Mouse (Mus musculus) ovary, postnatal 14 days (tissue): Measurements from ENCODE around the gene Oxct1.

Source experiments
- DNase-seq: peaks from one replicate; pipeline ENCODE4 v3.0.0; 2022; ENCODE audit warnings: low spot score

Oxct1 gene

DNA sequence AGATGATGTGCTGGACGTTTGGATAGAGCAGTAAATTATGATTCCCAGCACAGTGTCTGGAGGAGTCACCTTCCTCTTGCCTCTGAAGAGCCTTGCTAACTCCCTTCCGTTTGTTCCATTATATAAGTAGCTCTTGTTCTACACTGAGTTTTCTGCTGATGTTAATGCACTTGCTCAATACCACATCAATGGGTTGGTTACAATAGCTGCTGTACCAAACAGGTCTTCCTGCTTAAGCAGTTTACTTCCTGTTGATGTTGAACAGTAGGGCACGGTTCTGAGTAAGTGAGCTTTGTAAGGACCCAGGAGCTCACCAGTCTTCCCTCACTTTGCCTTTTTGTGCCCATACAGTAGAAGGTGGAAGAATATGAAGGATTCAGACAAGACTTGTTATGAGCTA, 98.5 kb downstream of the Oxct1 start:
- no peak for DNase-seq

DNA sequence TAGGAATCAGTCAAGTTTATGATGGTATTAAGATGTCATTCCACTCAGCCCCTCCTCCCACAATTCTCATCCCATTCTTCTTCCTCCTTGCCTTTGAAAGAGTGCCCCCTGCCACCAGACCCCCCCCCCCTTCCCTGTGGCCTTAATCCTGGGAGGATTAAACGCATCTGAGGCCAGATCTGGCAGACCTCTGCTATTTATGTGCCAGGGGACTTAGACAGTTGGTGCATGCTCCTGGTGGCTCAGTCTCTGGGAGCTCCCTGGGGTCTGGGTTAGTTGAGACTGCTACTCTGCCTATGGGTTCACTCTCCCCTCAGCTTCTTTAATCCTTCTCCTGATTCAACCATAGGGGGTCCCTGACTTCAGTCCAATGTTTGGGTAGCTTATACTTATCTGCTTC, 112.3 kb downstream of the Oxct1 start:
- DNase-seq: no peak

DNA sequence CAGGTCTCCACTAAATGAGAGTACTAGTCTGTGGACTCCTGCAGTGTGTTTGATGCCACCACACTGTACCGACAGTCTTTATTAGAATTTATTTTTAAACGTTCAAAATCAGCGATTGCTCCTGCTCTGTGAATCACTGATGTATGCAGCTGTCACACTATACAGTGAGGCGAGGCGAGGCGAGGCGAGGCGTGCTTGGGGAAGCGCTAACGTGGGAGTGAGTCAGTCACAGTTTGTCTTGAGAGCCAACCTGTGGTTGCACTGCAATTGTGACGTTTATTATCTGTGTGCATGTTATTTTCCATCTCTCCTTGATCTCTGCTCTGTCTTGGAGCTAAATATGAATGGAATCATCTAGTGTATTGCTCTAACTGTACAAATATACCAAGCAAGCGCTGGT, 113.3 kb downstream of the Oxct1 start:
- no peak for DNase-seq

DNA sequence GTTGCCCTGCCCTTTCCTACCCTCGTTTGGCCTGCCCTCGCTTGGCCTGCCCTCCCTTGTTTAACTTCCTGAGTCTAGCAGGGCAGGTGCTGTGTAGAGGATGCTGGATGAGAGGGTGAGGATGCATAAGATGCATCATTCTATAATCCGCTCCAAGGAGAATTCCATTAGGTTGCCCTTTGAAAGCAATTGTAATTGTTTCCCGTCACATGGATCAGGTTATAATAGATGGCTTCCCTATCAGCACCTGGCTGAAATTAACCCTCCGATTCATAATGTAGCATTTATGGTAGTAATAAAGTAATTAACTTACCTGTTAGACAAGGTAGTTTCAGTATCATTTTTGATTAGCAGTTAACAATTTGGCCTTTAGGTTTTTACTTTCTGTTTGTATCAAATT, 119.2 kb downstream of the Oxct1 start:
- no peak for DNase-seq

DNA sequence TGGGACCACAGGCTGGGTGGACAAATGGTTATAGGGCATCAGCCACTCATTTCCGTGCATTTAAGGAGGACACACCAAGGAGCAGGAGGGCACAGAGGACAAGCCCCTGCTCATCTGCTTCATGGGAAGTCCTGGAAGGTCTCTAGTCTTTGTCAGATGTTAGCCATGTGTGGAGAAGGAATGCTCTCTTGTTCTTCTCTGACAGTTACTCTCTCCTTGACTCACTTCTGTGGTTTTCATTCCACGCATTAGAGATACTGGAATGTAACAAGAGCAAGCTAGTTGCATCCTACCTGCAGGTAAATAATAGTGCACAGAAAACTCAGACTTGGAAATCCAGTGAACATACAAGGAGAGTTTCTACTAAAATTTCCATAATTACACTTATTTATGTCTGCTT, 121.5 kb downstream of the Oxct1 start:
- no peak for DNase-seq

DNA sequence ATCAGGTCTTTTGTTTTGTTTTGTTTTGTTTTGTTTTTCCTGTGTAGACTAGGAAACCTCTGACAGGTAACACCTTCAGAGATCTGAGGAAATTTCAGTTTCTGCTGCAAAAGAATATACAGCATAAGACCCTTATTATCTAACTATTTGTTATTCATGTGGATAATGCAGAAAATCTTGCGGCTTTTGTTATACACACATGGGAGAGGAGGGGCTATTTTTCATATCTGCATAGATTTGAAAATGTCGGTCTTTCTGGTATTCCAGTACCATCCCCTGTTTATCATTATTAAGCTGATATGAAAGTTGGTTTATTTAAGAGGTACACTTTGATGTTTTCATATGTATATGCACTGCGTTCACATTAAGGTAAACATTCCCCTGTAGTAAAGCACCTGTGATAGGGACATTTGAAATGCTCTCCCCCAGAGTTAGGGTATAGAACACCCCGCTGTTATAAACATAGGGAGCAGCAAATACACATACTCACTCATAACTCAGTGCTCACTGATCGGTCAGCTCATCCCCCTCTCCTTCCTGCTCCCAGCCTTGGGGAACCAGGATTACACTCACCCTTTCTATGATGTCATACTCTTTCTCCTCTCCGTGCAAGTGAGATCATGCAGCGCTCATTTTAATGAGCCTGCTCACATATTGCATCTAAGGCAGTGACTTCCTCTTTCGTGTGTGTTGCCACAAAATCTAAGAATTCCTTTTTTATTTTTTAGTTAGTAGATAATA, 122.6 kb downstream of the Oxct1 start:
- no peak for DNase-seq

DNA sequence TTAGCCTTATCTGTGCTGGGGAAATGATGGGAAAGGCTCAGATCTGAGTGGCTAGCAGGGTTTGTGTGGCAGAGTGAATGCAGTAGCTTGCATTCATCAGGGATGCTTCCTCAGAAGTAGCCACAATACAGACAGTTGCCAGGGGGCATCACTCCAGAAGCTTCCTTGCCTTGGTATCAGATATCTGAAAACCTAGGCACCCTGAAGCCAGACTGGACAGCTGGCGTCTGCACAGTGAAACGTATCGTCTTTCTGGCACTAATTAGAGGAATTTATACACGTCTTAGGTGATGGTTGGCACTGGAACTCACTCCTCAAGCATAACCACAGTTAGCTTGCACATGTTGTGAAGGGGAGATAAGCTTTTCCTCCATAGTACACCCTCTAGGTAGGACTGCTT, 128.5 kb downstream of the Oxct1 start:
- DNase-seq: no peak

DNA sequence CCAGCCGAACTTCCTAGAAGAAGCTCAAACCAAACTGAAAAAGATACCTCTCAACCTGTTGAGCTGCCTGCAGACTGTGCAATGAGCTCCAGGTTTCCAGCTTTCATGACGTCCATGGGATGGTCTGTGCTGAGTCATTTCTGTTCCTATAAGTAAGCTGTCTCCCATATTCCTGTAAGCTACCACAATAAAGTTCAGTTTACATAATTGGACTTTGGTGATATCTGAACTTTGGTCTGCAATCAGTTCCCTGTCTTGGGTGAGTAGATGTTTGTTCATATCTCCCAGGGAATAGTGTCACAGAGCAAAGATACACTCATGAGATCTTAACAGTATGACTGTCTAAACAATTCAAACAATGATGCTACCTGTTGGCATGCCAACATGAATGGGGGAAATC, 141.8 kb downstream of the Oxct1 start:
- DNase-seq: no peak

DNA sequence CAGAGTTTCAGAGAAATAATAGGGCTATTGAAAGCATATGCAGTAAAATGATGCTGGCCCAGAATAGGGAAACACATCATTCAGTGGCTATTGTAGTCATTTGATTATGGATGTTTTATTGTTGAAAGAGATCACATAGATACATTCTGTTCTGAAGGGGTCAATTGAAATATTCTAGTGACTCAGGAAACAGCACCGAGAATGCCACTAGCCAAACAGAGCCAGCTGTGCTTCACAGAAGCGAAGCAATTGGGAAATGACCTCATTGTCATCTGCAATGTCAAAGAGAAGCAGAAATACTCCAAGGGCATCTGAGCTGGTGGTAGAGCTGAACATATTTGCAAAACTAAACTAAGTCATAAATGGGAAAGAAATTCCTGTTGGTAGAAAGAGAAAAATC, 145.4 kb downstream of the Oxct1 start:
- no peak for DNase-seq

DNA sequence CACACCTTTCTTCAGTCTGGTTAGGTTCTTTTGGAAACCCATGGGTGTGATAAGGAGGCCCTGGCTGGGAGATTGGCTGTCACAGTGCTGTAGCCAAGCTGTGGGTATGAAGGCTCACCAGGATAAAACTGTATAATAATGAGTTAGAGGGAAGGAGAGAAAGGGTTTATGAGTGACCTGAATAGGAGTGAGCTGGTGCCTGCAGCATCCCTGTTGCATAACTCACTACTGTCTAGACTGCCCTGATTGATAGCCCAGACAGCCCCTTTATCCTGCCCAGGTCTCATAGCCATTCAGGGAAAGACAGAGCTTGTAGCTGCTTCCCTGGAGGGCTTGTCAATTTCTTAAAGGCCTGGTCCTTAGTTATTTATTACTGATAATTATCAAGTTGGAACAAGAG, 171.7 kb downstream of the Oxct1 start:
- DNase-seq: no peak
